Mouse (Mus musculus) hindbrain, embryonic 11.5 days (tissue): ENCODE data around the gene Krtap4-6. TPM values are rescaled to one million over a fixed set of nuclear protein-coding genes. Genes with fewer than 3 reads are reported as not detected.
"Not testable (repeated sequence)": the region's sequence is repeated elsewhere in the genome, so short reads cannot be mapped to it uniquely, and the experiment has no call there.

Experiments used
- ATAC-seq: fragments of 200-750 bp; cut with Nextera tagmentation; 2 replicates; pipeline ENCODE4 v1.8.0; 2017; ENCODE audit warnings: mild to moderate bottlenecking, moderate TSS enrichment, moderate library complexity; ENCODE audit not compliant: low FRiP score
- DNase-seq: peaks from one replicate; pipeline ENCODE4 v3.0.0-alpha.2; 2015; ENCODE audit warnings: low spot score
- H3K27ac ChIP-seq: fragments of 300-500 bp; sonication (generic); 2 replicates; pipeline ENCODE4 v1.5.1; 2014; ENCODE audit warnings: mild to moderate bottlenecking, low read depth, low read length
- H3K27me3 ChIP-seq: fragments of 300-500 bp; sonication (generic); 2 replicates; pipeline ENCODE4 v1.6.1; 2014; ENCODE audit warnings: mild to moderate bottlenecking, low read length, moderate library complexity, mixed read lengths; ENCODE audit not compliant: control insufficient read depth, insufficient read depth
- H3K36me3 ChIP-seq: fragments of 300-500 bp; sonication (generic); 2 replicates; pipeline ENCODE4 v1.6.1; 2014; ENCODE audit warnings: mild to moderate bottlenecking, low read length, moderate library complexity, mixed read lengths; ENCODE audit not compliant: control insufficient read depth, insufficient read depth
- H3K4me1 ChIP-seq: fragments of 300-500 bp; sonication (generic); replicated peaks from 2 replicates; pipeline ENCODE4 v1.6.1; 2014; ENCODE audit warnings: low read length, mixed read lengths; ENCODE audit not compliant: control insufficient read depth, insufficient read depth
- H3K4me2 ChIP-seq: fragments of 300-500 bp; sonication (generic); replicated peaks from 2 replicates; pipeline ENCODE4 v1.6.1; 2014; ENCODE audit warnings: mild to moderate bottlenecking, low read depth, low read length
- H3K4me3 ChIP-seq: fragments of 300-500 bp; sonication (generic); 2 replicates; pipeline ENCODE4 v1.5.1; 2014; ENCODE audit warnings: low read depth, low read length
- H3K9ac ChIP-seq: fragments of 300-500 bp; sonication (generic); 2 replicates; pipeline ENCODE4 v1.6.1; 2014; ENCODE audit warnings: low read depth, low read length
- H3K9me3 ChIP-seq: fragments of 300-500 bp; sonication (generic); 2 replicates; pipeline ENCODE4 v1.6.1; 2016; ENCODE audit warnings: low read length; ENCODE audit not compliant: control insufficient read depth
- WGBS: fragments of 180-500 bp; shearing (Covaris S2); extraction: QIAGEN DNeasy Blood & Tissue Kit; methylation state at CpG from one replicate; pipeline ENCODE4 v1.1.7; 2014; 5-methylcytosine and 5-hydroxymethylcytosine counted together
- polyA plus RNA-seq: library from polyadenylated mRNA; unstranded; fragments of >200 nt; fragmentation: Nextera tagmentation; extraction: Ambion mirVana; gene quantifications from 2 replicates; pipeline ENCODE4 v1.2.1, GENCODE M21; 2014

Krtap4-6 gene
- not detected in 2 replicates for polyA plus RNA-seq

DNA sequence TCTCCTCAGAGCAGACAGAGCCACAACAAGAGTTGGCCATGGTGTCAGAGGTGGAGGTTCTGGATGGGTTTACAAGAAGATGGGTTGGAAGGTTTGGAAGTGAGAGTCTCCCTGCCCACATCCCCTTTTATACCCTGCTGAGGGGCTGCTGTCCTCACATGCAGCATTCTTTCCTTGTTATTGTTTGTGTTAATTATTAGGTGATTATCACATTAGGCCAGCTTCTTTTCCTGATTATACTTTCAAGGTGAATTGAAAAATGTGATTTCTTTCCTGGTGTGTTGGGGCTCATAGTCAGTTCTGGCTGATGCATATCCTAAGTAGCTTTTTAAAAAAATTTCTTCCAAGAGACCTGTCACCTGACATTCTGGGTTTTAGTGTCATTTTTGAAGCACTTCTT lies at the start of gene Krtap4-6:
Gene Krtap4-6, minus strand, starts transcription at position 101 of the 400 bp plus-strand sequence.
- Histone ChIP-seq H3K27me3 (no peaks in the 10 kb centered on the region), H3K9me3 (no peaks in the 10 kb centered on the region), H3K4me3 (no peak within 1 kb of the TSS), H3K4me1 (no peaks in the 10 kb centered on the region), H3K36me3 (no peaks in the 10 kb centered on the region), H3K27ac (no peak within 1 kb of the TSS), H3K9ac (no peak within 1 kb of the TSS), H3K4me2 (no peak within 1 kb of the TSS)
- no peak for ATAC-seq
- DNase-seq: no peak

DNA sequence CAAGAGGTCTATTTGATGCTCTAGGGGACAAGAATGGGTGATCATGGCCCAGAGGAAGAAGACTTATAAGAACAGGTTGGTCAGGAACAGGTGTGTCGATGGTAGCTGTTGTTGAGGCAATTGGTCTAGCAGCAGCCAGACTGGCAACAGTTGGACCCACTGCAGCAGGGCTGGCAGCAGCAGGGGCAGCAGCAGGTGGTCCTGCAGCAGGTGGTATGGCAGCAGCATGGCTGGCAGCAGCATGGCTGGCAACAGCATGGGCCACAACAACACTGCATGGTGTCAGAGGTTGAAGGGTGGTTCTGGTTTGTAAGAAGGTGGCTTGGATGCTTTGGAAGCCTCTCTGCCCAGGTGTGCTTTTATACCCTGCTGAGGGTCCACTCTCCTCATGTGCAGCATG lies 24.7 kb upstream of the Krtap4-6 start, which contains the start of gene Gm14190:
Gene Gm14190, minus strand, starts transcription at position 278 of the 400 bp plus-strand sequence.
- DNase-seq (no peak), ATAC-seq (no peak)
- H3K27ac ChIP-seq: no peak within 1 kb of the TSS
- H3K27me3 ChIP-seq: no peaks in the 10 kb centered on the region
- H3K36me3 ChIP-seq: no peaks in the 10 kb centered on the region
- WGBS: 70% methylated on average over 1 of the region's 1 CpGs
- no peak within 1 kb of the TSS for H3K4me2 ChIP-seq
- no peak within 1 kb of the TSS for H3K4me3 ChIP-seq
- H3K4me1 ChIP-seq: no peaks in the 10 kb centered on the region
- H3K9ac ChIP-seq: no peak within 1 kb of the TSS
- H3K9me3 ChIP-seq: no peaks in the 10 kb centered on the region

DNA sequence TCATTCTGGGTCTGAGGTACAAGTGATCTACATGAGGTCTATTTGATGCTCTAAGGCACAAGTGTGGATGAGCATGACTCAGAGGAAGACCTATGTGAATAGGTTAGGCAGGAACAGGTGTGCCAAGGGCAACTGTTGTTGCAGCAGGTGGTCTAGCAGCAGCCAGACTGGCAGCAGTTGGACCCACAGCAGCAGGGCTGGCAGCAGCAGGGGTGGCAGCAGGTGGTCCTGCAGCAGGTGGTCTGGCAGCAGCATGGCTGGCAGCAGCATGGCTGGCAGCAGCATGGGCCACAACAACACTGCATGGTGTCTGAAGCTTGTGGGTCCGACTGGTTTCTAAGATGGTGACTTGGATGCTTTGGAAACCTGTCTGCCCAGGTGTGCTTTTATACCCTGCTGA lies 19.5 kb upstream of the Krtap4-6 start:
- 79% methylated on average over 1 of the region's 1 CpGs for WGBS

DNA sequence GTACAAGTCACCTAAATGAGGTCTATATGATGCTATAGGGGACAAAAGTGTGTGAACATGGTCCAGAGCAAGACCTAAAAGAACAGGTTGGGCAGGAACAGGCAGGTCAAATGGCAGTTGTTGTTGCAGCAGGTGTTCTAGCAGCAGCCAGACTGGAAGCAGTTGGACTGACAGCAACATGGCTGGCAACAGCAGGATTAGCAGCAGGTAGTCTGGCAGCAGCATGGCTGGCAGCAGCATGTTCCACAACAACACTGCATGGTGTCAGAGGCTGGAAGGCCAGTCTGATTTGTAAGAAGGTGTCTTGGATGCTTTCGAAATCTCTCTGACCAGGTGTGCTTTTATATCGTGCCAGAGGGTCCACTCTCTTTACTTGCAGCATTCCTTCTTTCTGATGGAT lies 17.7 kb upstream of the Krtap4-6 start:
- WGBS: 85% methylated on average over 2 of the region's 2 CpGs

More for the DNA sequence above, 19.5 kb upstream of the Krtap4-6 start:
- not testable (repeated sequence) for H3K4me1 ChIP-seq, H3K27ac ChIP-seq, H3K36me3 ChIP-seq, DNase-seq, H3K27me3 ChIP-seq, H3K4me2 ChIP-seq, H3K9ac ChIP-seq, H3K9me3 ChIP-seq, H3K4me3 ChIP-seq, ATAC-seq

DNA sequence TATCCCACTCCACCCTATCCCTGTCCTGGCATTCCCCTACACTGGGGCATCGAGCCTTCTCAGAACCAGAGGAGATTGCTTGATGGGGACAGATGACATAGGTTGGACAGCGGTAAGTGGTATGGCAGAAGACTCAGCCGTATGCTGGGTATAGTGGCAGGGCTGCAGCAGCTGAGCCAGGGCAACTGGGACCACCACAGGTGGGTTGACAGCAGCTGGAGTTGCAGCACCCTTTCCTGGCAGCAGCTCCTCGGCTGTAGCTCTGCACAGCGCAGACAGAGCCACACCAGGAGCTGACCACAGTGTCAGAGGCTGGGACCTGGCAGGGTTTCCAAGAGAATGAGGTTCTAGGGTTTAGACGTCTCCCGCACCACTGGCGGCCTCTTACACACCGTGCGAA lies 3.0 kb downstream of the Krtap4-6 start:
- Histone ChIP-seq H3K27me3 (no peaks in the 10 kb centered on the region), H3K9ac (no peak overlapping the region), H3K27ac (no peak overlapping the region), H3K36me3 (no peaks in the 10 kb centered on the region), H3K4me1 (no peaks in the 10 kb centered on the region), H3K9me3 (no peaks in the 10 kb centered on the region), H3K4me2 (no peak overlapping the region), H3K4me3 (no peak overlapping the region)
- ATAC-seq: no peak
- 90% methylated on average over 10 of the region's 10 CpGs for WGBS
- DNase-seq: no peak

More for the DNA sequence above, 17.7 kb upstream of the Krtap4-6 start:
- Histone ChIP-seq H3K4me1 (no peaks in the 10 kb centered on the region), H3K9ac (no peak overlapping the region), H3K4me3 (no peak overlapping the region), H3K27ac (no peak overlapping the region), H3K9me3 (no peaks in the 10 kb centered on the region), H3K27me3 (no peaks in the 10 kb centered on the region), H3K36me3 (no peaks in the 10 kb centered on the region), H3K4me2 (no peak overlapping the region)
- DNase-seq: no peak
- ATAC-seq: no peak

DNA sequence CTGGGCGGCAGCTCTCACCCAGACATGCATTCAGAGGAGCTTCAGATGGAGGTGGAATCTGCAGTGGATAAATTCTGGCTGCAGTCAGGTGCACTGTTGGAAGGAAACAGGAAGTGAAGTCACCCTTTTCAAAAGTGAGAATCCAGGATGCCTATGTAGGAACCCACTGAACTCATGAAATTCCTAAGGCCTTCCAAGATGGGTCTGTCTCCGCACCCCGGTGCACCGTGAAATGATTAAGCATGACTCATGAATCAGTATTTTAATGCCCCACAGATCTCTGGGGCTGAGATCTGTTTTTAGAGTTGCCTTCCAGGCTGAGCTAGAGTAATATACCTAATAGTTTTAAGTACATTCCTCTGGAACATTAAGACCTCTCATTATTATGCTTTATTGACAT lies 6.5 kb downstream of the Krtap4-6 start:
- no peaks in the 10 kb centered on the region for H3K4me1 ChIP-seq
- no peaks in the 10 kb centered on the region for H3K27me3 ChIP-seq
- no peaks in the 10 kb centered on the region for H3K36me3 ChIP-seq
- no peak overlapping the region for H3K9ac ChIP-seq
- no peak for DNase-seq
- WGBS: 88% methylated on average over 4 of the region's 4 CpGs
- no peak for ATAC-seq
- no peak overlapping the region for H3K27ac ChIP-seq
- H3K4me3 ChIP-seq: no peak overlapping the region
- no peak overlapping the region for H3K4me2 ChIP-seq
- no peaks in the 10 kb centered on the region for H3K9me3 ChIP-seq

DNA sequence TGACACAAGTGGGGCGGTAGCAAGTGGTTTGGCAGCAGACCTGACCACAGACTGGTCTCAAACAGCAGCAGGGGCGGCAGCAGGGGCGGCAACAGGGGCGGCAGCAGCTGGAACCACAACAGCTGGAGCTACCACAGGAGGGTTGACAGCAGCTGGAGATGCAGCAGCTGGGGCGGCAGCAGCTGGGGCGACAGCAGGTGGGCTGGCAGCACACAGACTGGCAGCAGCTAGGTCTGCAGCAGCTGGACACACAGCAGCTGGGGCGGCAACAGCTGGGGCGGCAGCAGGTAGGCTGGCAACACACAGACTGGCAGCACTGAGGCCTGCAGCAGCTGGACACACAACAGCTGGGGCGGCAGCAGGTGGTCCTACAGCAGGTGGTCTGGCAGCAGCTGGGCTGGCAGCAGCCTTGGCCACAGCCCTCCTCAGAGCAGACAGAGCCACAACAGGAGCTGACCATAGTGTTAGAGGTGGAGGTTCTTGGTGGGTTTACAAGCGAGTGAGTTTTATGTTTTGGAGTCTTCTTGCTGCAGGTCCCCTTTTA lies 7.2 kb downstream of the Krtap4-6 start, which contains the start of gene Gm11563:
Gene Gm11563, minus strand, starts transcription at position 494 of the 544 bp plus-strand sequence.
- not testable (repeated sequence) for H3K4me1 ChIP-seq, H3K4me2 ChIP-seq, DNase-seq, H3K36me3 ChIP-seq, H3K9me3 ChIP-seq, H3K9ac ChIP-seq, ATAC-seq, H3K27ac ChIP-seq, H3K4me3 ChIP-seq, H3K27me3 ChIP-seq
- WGBS: 61% methylated on average over 10 of the region's 10 CpGs

DNA sequence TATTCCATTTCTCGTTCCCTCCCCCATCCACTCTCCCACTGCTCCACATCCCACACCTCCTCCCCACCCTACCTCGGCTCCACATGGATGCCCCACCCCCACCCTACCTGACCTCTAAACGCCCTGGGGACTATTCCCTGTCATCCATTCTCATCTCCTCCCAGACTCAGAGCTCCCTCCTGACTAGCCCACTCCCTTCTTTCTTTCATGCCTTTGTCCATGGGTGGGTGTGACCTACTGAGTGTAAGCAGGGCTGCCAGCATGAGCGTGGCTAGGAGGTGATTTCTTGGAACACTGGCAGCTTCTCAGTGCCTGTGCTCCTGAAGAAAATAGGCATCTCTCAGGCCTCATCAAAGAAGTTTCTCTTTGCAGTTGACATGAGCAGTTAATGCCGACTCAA lies 8.7 kb downstream of the Krtap4-6 start:
- no peak for ATAC-seq

DNA sequence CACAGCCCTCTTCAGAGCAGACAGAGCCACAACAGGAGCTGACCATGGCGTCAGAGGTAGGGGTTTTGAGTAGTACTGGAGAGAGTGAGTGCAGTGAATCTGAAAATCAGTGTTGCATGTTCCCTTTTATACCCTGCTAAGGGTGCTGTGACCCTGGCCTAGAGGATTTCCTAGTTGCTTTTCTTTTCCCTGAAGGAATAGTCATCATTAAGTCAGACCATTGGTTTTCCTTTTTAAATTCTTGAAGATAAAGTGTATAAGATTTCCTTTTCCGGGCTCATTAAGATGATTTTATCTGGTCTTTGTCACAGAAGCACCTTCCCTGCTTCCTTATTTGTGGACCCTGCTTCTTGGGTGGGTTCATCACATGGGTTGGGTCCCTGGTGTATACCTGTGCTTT lies 15.6 kb downstream of the Krtap4-6 start, which contains the start of gene Gm11555:
Gene Gm11555, minus strand, starts transcription at position 101 of the 400 bp plus-strand sequence.
- 86% methylated on average over 2 of the region's 2 CpGs for WGBS
- ATAC-seq (no peak), DNase-seq (no peak)
- Histone ChIP-seq H3K9ac (no peak within 1 kb of the TSS), H3K27me3 (no peaks in the 10 kb centered on the region), H3K36me3 (no peaks in the 10 kb centered on the region), H3K4me2 (no peak within 1 kb of the TSS), H3K27ac (no peak within 1 kb of the TSS), H3K4me1 (no peaks in the 10 kb centered on the region), H3K9me3 (no peaks in the 10 kb centered on the region), H3K4me3 (no peak within 1 kb of the TSS)

More for the DNA sequence above, 8.7 kb downstream of the Krtap4-6 start:
- H3K4me1 ChIP-seq: no peaks in the 10 kb centered on the region
- H3K4me2 ChIP-seq: no peak overlapping the region
- no peaks in the 10 kb centered on the region for H3K9me3 ChIP-seq
- no peak overlapping the region for H3K9ac ChIP-seq
- H3K27ac ChIP-seq: no peak overlapping the region
- no peaks in the 10 kb centered on the region for H3K36me3 ChIP-seq
- H3K4me3 ChIP-seq: no peak overlapping the region
- WGBS: 42% methylated on average over 5 of the region's 5 CpGs
- DNase-seq: no peak
- no peaks in the 10 kb centered on the region for H3K27me3 ChIP-seq
